Mouse (Mus musculus) left cerebral cortex, postnatal 14 days (tissue): ENCODE data around the gene Azgp1. TPM values are rescaled to one million over a fixed set of nuclear protein-coding genes. Genes with fewer than 3 reads are reported as not detected.
"Not testable (repeated sequence)": the region's sequence is repeated elsewhere in the genome, so short reads cannot be mapped to it uniquely, and the experiment has no call there.

Experiments used
- DNase-seq, 2 experiments: peaks; one replicate each; pipeline ENCODE4 v3.0.0; 2021 to 2022; ENCODE audit warnings: low spot score in 2 of 2, mixed read lengths in 1 of 2
- intact Hi-C: fragments of 180-260 bp; cut with DNase I; formaldehyde crosslinking; loops from one replicate; pipeline ENCODE4 v1.15.1; 2025
- total RNA-seq, 2 experiments: library from RNA; stranded (reverse); gene quantifications; 2 replicates each; pipeline ENCODE4 v1.2.3; 2021

Gene Azgp1
- total RNA-seq, 2 experiments from 2014 or later = not detected

GRCm38 (mm10) chr5:138019577-138019976, 38.3 kb downstream of the Azgp1 start:
- intact Hi-C loops, DNase-seq: not testable (repeated sequence)

DNA sequence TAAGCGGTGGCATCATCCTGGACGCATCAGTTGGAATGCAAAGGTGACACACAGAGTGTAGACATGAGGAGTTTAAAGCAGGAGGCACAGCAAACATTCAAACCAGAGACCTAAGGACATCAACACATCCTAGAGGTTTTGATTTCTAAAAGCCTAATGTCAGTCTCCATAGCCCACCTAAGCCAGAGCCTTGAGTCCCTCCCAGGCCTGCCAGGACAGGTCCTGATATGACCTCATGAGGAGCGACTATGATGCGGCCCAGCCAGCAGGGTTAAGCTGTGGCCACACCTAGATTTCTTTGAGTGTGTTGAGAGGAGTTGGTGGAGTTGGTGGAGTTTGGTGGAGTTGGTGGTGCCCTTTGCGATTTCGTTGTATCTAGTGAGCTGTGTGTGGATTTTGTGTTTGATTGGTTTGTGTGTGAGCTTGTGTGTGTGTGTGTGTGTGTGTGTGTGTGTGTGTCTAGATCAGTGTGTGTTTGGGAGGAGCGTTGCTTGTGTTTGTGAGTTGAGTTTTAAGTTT, 39.7 kb downstream of the Azgp1 start, which contains the start of the genes Smok3a and Smok3b:
Gene Smok3a, plus strand, starts transcription at position 301 of the 519 bp plus-strand sequence.
Gene Smok3b, plus strand, starts transcription at position 469 of the 519 bp plus-strand sequence.
- DNase-seq, intact Hi-C loops: not testable (repeated sequence)

Other genes starting within 250 kb of the Azgp1 start
- 10 to 100 TPM; 78.5 to 83.4 TPM for gene Nyap1, start 239.9 kb upstream of the Azgp1 start, total RNA-seq
- 100 to 1,000 TPM; 169 to 181 TPM for gene Tsc22d4, start 235.8 kb upstream of the Azgp1 start, total RNA-seq
- 10 to 100 TPM; 26.0 to 29.2 TPM for gene Ppp1r35, start 202.7 kb upstream of the Azgp1 start, total RNA-seq
- 10 to 100 TPM; 29.2 to 30.2 TPM for gene Mepce, start 193.9 kb upstream of the Azgp1 start, total RNA-seq
- gene Zcwpw1, start 193.7 kb upstream of the Azgp1 start, total RNA-seq = 1 to 10 TPM; 4.4 to 7.4 TPM
- gene Pilra, start 145.2 kb upstream of the Azgp1 start, total RNA-seq = under 1 TPM; 0.53 to 0.72 TPM
- gene Pilrb1, start 123.4 kb upstream of the Azgp1 start, total RNA-seq = not detected
- not detected for gene Pilrb2, start 109.7 kb upstream of the Azgp1 start, total RNA-seq
- gene Cyp3a13, start 59.9 kb upstream of the Azgp1 start, total RNA-seq = under 1 TPM in 1 of 2 experiments, not detected in 1; 0.15 TPM
- gene Gjc3, start 18.4 kb upstream of the Azgp1 start, total RNA-seq = 10 to 100 TPM; 12.4 to 14.7 TPM
- gene Smok3a, start 39.7 kb downstream of the Azgp1 start, total RNA-seq = not detected
- gene Smok3b, start 39.9 kb downstream of the Azgp1 start, total RNA-seq = not detected
- gene Smok3c, start 71.7 kb downstream of the Azgp1 start, total RNA-seq = not detected
- 10 to 100 TPM; 39.2 to 40.4 TPM for gene Zkscan1, start 103.6 kb downstream of the Azgp1 start, total RNA-seq
- gene Zscan21, start 135.4 kb downstream of the Azgp1 start, total RNA-seq = 10 to 100 TPM; 16.1 to 16.4 TPM
- 1 to 10 TPM; 8.9 to 9.2 TPM for gene Zfp113, start 174.2 kb downstream of the Azgp1 start, total RNA-seq
- gene Cops6, start 179.6 kb downstream of the Azgp1 start, total RNA-seq = 100 to 1,000 TPM; 137 to 142 TPM
- gene Ap4m1, start 190.5 kb downstream of the Azgp1 start, total RNA-seq = 10 to 100 TPM; 21.6 to 24.8 TPM
- 10 to 100 TPM; 11.8 to 14.2 TPM for gene Mcm7, start 190.9 kb downstream of the Azgp1 start, total RNA-seq
- 10 to 100 TPM; 33.0 to 35.8 TPM for gene Taf6, start 205.9 kb downstream of the Azgp1 start, total RNA-seq
- gene Cnpy4, start 206.0 kb downstream of the Azgp1 start, total RNA-seq = 10 to 100 TPM; 17.2 to 18.0 TPM
- gene Mblac1, start 212.8 kb downstream of the Azgp1 start, total RNA-seq = 10 to 100 TPM; 10.1 to 12.8 TPM
- gene Nxpe5, start 244.4 kb downstream of the Azgp1 start, total RNA-seq = under 1 TPM in 1 of 2 experiments, not detected in 1; 0.53 TPM